Mouse (Mus musculus): ENCODE results near the gene Kif1b.

Gene Kif1b

GRCm38 (mm10) chr4:149138515-149138914 lies 169.0 kb downstream of the Kif1b start:
- DNase-seq (ENCODE audit: low read depth, low spot score): no peak

GRCm38 (mm10) chr4:149136982-149137770 lies 170.3 kb downstream of the Kif1b start, which contains the start of gene Cenps:
Gene Cenps, minus strand, starts transcription at chr4:149137629.
- peak; percentile 93 for DNase-seq (ENCODE audit: low read depth, low spot score)

GRCm38 (mm10) chr4:149136116-149136850 lies 171.2 kb downstream of the Kif1b start:
- DNase-seq (ENCODE audit: low read depth, low spot score): no peak

GRCm38 (mm10) chr4:149133395-149133794 lies 174.1 kb downstream of the Kif1b start:
- DNase-seq (ENCODE audit: low read depth, low spot score): no peak

GRCm38 (mm10) chr4:149131789-149132565 lies 175.5 kb downstream of the Kif1b start:
- DNase-seq (ENCODE audit: low read depth, low spot score): no peak

GRCm38 (mm10) chr4:149131021-149131752 lies 176.3 kb downstream of the Kif1b start:
- no peak for DNase-seq (ENCODE audit: low read depth, low spot score)

- DNase-seq (ENCODE audit: low read depth, low spot score): no peak
Observed at GRCm38 (mm10) chr4:149128467-149128866, 179.0 kb downstream of the Kif1b start.

GRCm38 (mm10) chr4:149126663-149127062 lies 180.8 kb downstream of the Kif1b start, which contains the start of gene Cort:
Gene Cort, minus strand, starts transcription at chr4:149126763.
- DNase-seq (ENCODE audit: low read depth, low spot score): no peak
